Mouse (Mus musculus) cortical plate, adult 2 months (tissue): ENCODE data around the gene Wtap. TPM values are rescaled to one million over a fixed set of nuclear protein-coding genes. Genes with fewer than 3 reads are reported as not detected.
A peak's percentile ranks its signal among the peaks of the same experiment; 100 is the strongest.
"Not testable (repeated sequence)": the region's sequence is repeated elsewhere in the genome, so short reads cannot be mapped to it uniquely, and the experiment has no call there.

Experiments
- H3K27ac ChIP-seq: fragments of 200-500 bp; 2 replicates; pipeline ENCODE4 v1.5.1; 2012; ENCODE audit warnings: low read length, control low read depth, inconsistent platforms; ENCODE audit not compliant: insufficient read depth
- H3K4me1 ChIP-seq: fragments of 200-500 bp; 2 replicates; pipeline ENCODE4 v1.6.1; 2011; ENCODE audit warnings: low read length; ENCODE audit not compliant: control insufficient read depth, insufficient read depth
- H3K4me3 ChIP-seq: fragments of 200-500 bp; 2 replicates; pipeline ENCODE4 v1.5.1; 2011; ENCODE audit warnings: mild to moderate bottlenecking, low read length, control low read depth; ENCODE audit not compliant: insufficient read depth
- CTCF ChIP-seq: fragments of 200-500 bp; IDR thresholded peaks from 2 replicates; pipeline ENCODE4 v1.5.1; 2011; ENCODE audit warnings: mild to moderate bottlenecking, control low read depth, low read length; ENCODE audit not compliant: insufficient read depth; ENCODE audit errors: extremely low read depth
- POLR2A ChIP-seq: fragments of 200-500 bp; IDR thresholded peaks from 2 replicates; pipeline ENCODE4 v1.6.1; 2011; ENCODE audit warnings: mild to moderate bottlenecking, low read length, control low read depth; ENCODE audit not compliant: insufficient read depth; ENCODE audit errors: extremely low read depth
- polyA plus RNA-seq: library from polyadenylated mRNA; depleted of rRNA; stranded (reverse); fragments of >200 nt; gene quantifications from 2 replicates; pipeline ENCODE4 v1.2.3, GENCODE M21; 2012; rRNA removed

Gene Wtap
- 50.9 and 51.3 TPM in 2 replicates for polyA plus RNA-seq

GRCm38 (mm10) chr17:12994069-12994468 is at the start of gene Wtap:
Gene Wtap, minus strand, starts transcription at chr17:12994169.
- peak within 1 kb of the TSS; percentile 73; the same call in 1 of the 2 replicates for H3K4me3 ChIP-seq
- TF ChIP-seq CTCF (no peak), POLR2A (no peak)
- H3K4me1 ChIP-seq, result no peaks in the 10 kb centered on the region
- no peak within 1 kb of the TSS for H3K27ac ChIP-seq

DNA sequence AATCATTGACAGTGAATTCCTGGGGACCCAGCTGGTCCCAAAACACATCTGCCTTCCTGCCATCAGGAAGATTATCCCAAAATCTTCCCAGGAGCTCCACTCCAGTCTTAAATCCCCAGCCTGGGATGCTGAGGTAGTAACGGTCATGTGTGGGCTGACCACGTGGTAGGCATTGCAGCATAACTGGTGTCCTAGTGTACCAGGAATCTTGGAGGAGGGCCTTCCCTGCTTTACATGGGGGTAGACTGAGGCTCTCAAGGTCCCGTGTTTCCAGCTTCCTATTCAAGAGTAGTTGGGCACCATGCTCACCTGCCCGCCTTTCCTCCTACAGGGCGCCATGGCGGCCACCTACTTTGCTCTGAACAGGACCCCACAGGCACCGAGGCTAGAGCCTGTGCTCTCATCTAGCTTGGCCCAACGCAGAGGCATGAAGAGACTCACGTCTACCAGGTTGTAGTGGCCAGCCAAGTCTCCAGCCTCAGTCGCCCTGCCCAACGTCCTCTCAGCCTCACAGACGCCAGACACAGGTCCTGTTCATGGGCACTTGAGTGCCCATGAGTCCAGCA is 42.7 kb upstream of the Wtap start:
- H3K4me1 ChIP-seq, H3K27ac ChIP-seq, H3K4me3 ChIP-seq: not testable (repeated sequence)

DNA sequence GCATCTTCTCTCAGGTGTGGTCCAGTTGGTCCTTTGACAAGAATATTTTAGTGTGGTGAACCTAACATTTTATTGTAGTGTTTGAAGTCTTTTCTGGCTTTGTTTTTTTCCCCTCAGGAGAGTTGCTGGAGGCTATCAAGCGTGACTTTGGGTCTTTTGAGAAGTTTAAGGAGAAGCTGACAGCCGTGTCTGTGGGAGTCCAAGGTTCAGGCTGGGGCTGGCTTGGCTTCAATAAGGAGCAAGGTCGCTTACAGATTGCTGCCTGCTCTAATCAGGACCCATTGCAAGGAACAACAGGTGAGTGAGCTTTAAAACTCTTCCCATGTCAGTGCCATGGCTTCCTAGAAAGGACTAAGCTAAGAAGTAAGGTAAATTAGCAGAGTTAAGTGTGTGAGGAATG is 19.3 kb upstream of the Wtap start:
- TF ChIP-seq CTCF, result no peak
- TF ChIP-seq POLR2A, result no peak
- H3K27ac ChIP-seq, result no peak overlapping the region
- peaks cover 1% of the 10 kb centered on the region; the same call in 1 of the 2 replicates for H3K4me1 ChIP-seq
- no peak overlapping the region for H3K4me3 ChIP-seq

DNA sequence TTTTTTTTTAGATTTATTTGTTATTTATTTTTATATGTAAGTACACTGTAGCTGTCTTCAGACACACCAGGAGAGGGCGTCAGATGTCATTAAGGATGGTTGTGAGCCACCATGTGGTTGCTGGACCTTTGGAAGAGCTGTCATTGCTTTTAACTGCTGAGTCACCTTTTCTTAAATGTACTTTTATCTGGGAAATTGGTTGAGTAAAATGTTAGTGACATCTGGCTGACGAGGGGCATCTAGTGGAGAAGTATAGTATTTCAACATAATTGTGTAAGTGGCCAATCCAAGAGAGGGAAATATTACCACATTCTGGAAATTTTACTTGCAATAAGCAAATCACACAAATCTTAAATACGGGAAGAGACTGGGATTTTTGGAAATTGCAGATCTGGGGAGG is 15.9 kb upstream of the Wtap start:
- TF ChIP-seq CTCF (no peak), POLR2A (no peak)
- H3K4me3 ChIP-seq, result peak overlapping the region; percentile 85; the same call in 1 of the 2 replicates
- H3K27ac ChIP-seq, result no peak overlapping the region

DNA sequence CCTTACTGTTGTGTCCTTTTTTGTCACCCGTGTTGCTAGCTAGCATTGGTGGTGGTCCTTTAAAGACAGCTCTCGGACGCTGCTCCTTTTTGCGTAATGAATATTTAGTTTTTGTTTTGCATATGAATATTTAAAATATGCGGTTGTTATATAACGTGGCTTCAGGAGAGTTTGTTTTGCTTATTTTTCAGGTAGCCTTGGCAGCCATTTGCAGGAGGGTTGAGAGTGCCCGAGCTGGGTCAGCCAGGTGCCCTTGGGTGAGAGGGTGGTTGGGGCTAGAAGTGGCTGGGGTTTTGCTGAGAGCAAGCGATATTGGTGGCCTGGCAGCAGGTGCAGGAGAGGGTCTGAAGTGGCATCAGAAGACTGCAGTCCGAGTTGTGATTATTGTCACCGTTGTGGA is 14.6 kb upstream of the Wtap start:
- Histone ChIP-seq H3K27ac (peak overlapping the region; percentile 88; the same call in 1 of the 2 replicates), H3K4me3 (peak overlapping the region; percentile 85), H3K4me1 (peaks cover 1% of the 10 kb centered on the region; the same call in 1 of the 2 replicates)
- TF ChIP-seq CTCF, result no peak
- TF ChIP-seq POLR2A, result no peak

More for the DNA sequence above, 15.9 kb upstream of the Wtap start:
- H3K4me1 ChIP-seq, result peaks cover 1% of the 10 kb centered on the region; the same call in 1 of the 2 replicates

GRCm38 (mm10) chr17:13007730-13008425 is 13.9 kb upstream of the Wtap start:
- peak; percentile 80; the same call in 1 of the 2 replicates for TF ChIP-seq POLR2A
- TF ChIP-seq CTCF, result no peak
- H3K4me1 ChIP-seq, result peaks cover 1% of the 10 kb centered on the region; the same call in 1 of the 2 replicates
- peak overlapping the region; percentile 88 for H3K27ac ChIP-seq
- H3K4me3 ChIP-seq, result peak overlapping the region; percentile 85

- Histone ChIP-seq H3K4me1 (peaks cover 1% of the 10 kb centered on the region; the same call in 1 of the 2 replicates), H3K4me3 (peak overlapping the region; percentile 85), H3K27ac (peak overlapping the region; percentile 58; the same call in 1 of the 2 replicates)
- no peak for TF ChIP-seq POLR2A
- no peak for TF ChIP-seq CTCF
These were observed 13.0 kb upstream of the Wtap start for GRCm38 (mm10) chr17:13006984-13007383.

DNA sequence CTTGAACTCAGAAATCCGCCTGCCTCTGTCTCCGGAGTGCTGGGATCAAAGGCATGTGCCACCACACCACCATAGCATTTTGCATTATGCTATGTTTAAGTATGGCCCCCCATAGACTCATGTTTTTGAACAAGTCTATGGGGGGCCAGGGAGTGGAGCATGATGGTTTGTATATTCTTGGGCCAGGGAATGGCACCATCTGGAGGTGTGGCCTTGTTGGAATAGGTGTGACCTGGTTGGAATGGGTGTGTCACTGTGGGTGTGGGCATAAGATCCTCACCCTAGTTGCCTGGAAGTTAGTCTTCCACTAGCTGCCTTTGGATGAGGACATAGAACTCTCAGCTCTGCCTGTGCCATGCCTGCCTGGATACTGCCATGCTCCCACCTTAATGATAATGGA is 12.6 kb upstream of the Wtap start, which contains the start of gene Sod2:
Gene Sod2 (plus strand): TSS at position 301 of the 400 bp plus-strand sequence.
- not testable (repeated sequence) for H3K4me1 ChIP-seq
- H3K27ac ChIP-seq, result peak within 1 kb of the TSS; percentile 58; the same call in 1 of the 2 replicates

GRCm38 (mm10) chr17:13004436-13004835 is 10.5 kb upstream of the Wtap start:
- H3K4me1 ChIP-seq, H3K4me3 ChIP-seq, H3K27ac ChIP-seq: not testable (repeated sequence)

More for the DNA sequence above, 12.6 kb upstream of the Wtap start, which contains the start of gene Sod2:
- H3K4me3 ChIP-seq, result peak within 1 kb of the TSS; percentile 85

- H3K4me3 ChIP-seq, H3K4me1 ChIP-seq: not testable (repeated sequence)
These were observed 8.3 kb upstream of the Wtap start for GRCm38 (mm10) chr17:13002243-13002642.

More at GRCm38 (mm10) chr17:13002243-13002642, 8.3 kb upstream of the Wtap start:
- not testable (repeated sequence) for H3K27ac ChIP-seq
